Mouse (Mus musculus): ENCODE data around the gene Hoxd10.

Gene Hoxd10

GRCm38 (mm10) chr2:74691022-74691951, at the start of gene Hoxd10:
TSS of gene Hoxd10 (plus strand) at chr2:74691924.
- DNase-seq (ENCODE audit: low spot score in 2 of 2) = no peak

GRCm38 (mm10) chr2:74642431-74642830, 49.3 kb upstream of the Hoxd10 start:
- DNase-seq (ENCODE audit: low spot score in 2 of 2) = no peak

GRCm38 (mm10) chr2:74645631-74646030, 46.1 kb upstream of the Hoxd10 start:
- DNase-seq (ENCODE audit: low spot score in 2 of 2) = no peak

- no peak for DNase-seq (ENCODE audit: low spot score in 2 of 2)
Observed at GRCm38 (mm10) chr2:74647082-74647864, 44.5 kb upstream of the Hoxd10 start.

GRCm38 (mm10) chr2:74652996-74653340, 38.8 kb upstream of the Hoxd10 start:
- no peak for DNase-seq (ENCODE audit: low spot score in 2 of 2)

- DNase-seq (ENCODE audit: low spot score in 2 of 2) = no peak
Observed at GRCm38 (mm10) chr2:74653781-74654535, 37.8 kb upstream of the Hoxd10 start.

GRCm38 (mm10) chr2:74654743-74655419, 36.8 kb upstream of the Hoxd10 start:
- no peak for DNase-seq (ENCODE audit: low spot score in 2 of 2)

GRCm38 (mm10) chr2:74655420-74655781, 36.3 kb upstream of the Hoxd10 start:
- no peak for DNase-seq (ENCODE audit: low spot score in 2 of 2)

GRCm38 (mm10) chr2:74655821-74656631, 35.7 kb upstream of the Hoxd10 start:
- DNase-seq (ENCODE audit: low spot score in 2 of 2) = no peak

GRCm38 (mm10) chr2:74656632-74657021, 35.1 kb upstream of the Hoxd10 start:
- no peak for DNase-seq (ENCODE audit: low spot score in 2 of 2)

GRCm38 (mm10) chr2:74657251-74658023, 34.3 kb upstream of the Hoxd10 start:
- DNase-seq (ENCODE audit: low spot score in 2 of 2) = no peak

GRCm38 (mm10) chr2:74658024-74658666, 33.6 kb upstream of the Hoxd10 start:
- no peak for DNase-seq (ENCODE audit: low spot score in 2 of 2)

- no peak for DNase-seq (ENCODE audit: low spot score in 2 of 2)
Observed at GRCm38 (mm10) chr2:74658667-74659371, 32.9 kb upstream of the Hoxd10 start.

- DNase-seq (ENCODE audit: low spot score in 2 of 2) = no peak
Observed at GRCm38 (mm10) chr2:74659507-74660005, 32.2 kb upstream of the Hoxd10 start, which contains the start of gene Evx2. TSS of gene Evx2 (minus strand) at chr2:74659557.

- no peak for DNase-seq (ENCODE audit: low spot score in 2 of 2)
Observed at GRCm38 (mm10) chr2:74660421-74661375, 31.0 kb upstream of the Hoxd10 start.

- DNase-seq (ENCODE audit: low spot score in 2 of 2) = no peak
Observed at GRCm38 (mm10) chr2:74661685-74662084, 30.0 kb upstream of the Hoxd10 start.

- no peak for DNase-seq (ENCODE audit: low spot score in 2 of 2)
Observed at GRCm38 (mm10) chr2:74663291-74663925, 28.3 kb upstream of the Hoxd10 start.
